Mouse (Mus musculus) kidney, adult 2 months (tissue): ENCODE measurements around the gene Wdr46.

Source experiments
- CTCF ChIP-seq: fragments of 200-500 bp; conservative IDR thresholded peaks from 2 replicates; pipeline ENCODE4 v1.5.1; 2011; ENCODE audit warnings: low read depth, mild to moderate bottlenecking, control low read depth, low read length, moderate library complexity, mixed read lengths; ENCODE audit not compliant: insufficient read depth, insufficient read length
- POLR2A ChIP-seq: fragments of 200-500 bp; IDR thresholded peaks from one replicate; pipeline ENCODE4 v1.6.1; 2011; ENCODE audit warnings: low read depth, low read length, control low read depth

GRCm38 (mm10) chr17:33994959-33995358 lies 54.5 kb downstream of the Wdr46 start:
- no peak for TF ChIP-seq CTCF
- TF ChIP-seq POLR2A = no peak
